Mouse (Mus musculus): ENCODE results near the gene Spred2. TPM values are rescaled to one million over a fixed set of nuclear protein-coding genes. Genes with fewer than 3 reads are reported as not detected.

Spred2 gene
- polyA plus RNA-seq, 1 experiment from 2014 or later = 9.3 TPM

- WGBS = 60% methylated on average over 15 of the region's 15 CpGs
- Histone ChIP-seq H3K4me1 (peaks cover 70% of the 10 kb centered on the region), H3K4me3 (no peak overlapping the region), H3K27ac (peak overlapping the region; percentile 42; the same call in 1 of the 2 replicates), H3K9me3 (replicated peaks) (no peaks in the 10 kb centered on the region), H3K36me3 (no peaks in the 10 kb centered on the region), H3K27me3 (ENCODE audit: low read depth, poor library complexity, severe bottlenecking) (no peaks in the 10 kb centered on the region)
- no peak for DNase-seq (ENCODE audit: low spot score)
Observed at GRCm38 (mm10) chr11:19992341-19993281, 68.4 kb downstream of the Spred2 start.

- 21% methylated on average over 1 of the region's 1 CpGs for WGBS
- DNase-seq (ENCODE audit: low spot score) = no peak
- peaks cover 64% of the 10 kb centered on the region for H3K4me1 ChIP-seq
- no peaks in the 10 kb centered on the region for H3K9me3 ChIP-seq (replicated peaks)
- H3K4me3 ChIP-seq = no peak overlapping the region
- no peaks in the 10 kb centered on the region for H3K27me3 ChIP-seq (ENCODE audit: low read depth, poor library complexity, severe bottlenecking)
- no peak overlapping the region for H3K27ac ChIP-seq
- H3K36me3 ChIP-seq = peaks cover 10% of the 10 kb centered on the region
Observed at GRCm38 (mm10) chr11:19993753-19994152, 69.6 kb downstream of the Spred2 start.

GRCm38 (mm10) chr11:19994262-19994790, 70.2 kb downstream of the Spred2 start:
- Histone ChIP-seq H3K27me3 (ENCODE audit: low read depth, poor library complexity, severe bottlenecking) (no peaks in the 10 kb centered on the region), H3K4me1 (peaks cover 59% of the 10 kb centered on the region), H3K27ac (no peak overlapping the region), H3K36me3 (peaks cover 15% of the 10 kb centered on the region), H3K9me3 (replicated peaks) (no peaks in the 10 kb centered on the region), H3K4me3 (no peak overlapping the region)
- WGBS = 96% methylated on average over 7 of the region's 7 CpGs
- DNase-seq (ENCODE audit: low spot score) = no peak

- Histone ChIP-seq H3K27me3 (ENCODE audit: low read depth, poor library complexity, severe bottlenecking) (no peaks in the 10 kb centered on the region), H3K9me3 (replicated peaks) (no peaks in the 10 kb centered on the region), H3K4me1 (peaks cover 29% of the 10 kb centered on the region), H3K4me3 (no peak overlapping the region), H3K27ac (no peak overlapping the region), H3K36me3 (peaks cover 45% of the 10 kb centered on the region)
- 67% methylated on average over 18 of the region's 18 CpGs for WGBS
- DNase-seq (ENCODE audit: low spot score) = no peak
Observed at GRCm38 (mm10) chr11:19997940-19998339, 73.8 kb downstream of the Spred2 start.

- WGBS = 94% methylated on average over 4 of the region's 4 CpGs
- H3K36me3 ChIP-seq = peaks cover 80% of the 10 kb centered on the region
- no peak overlapping the region for H3K27ac ChIP-seq
- DNase-seq (ENCODE audit: low spot score) = no peak
- H3K27me3 ChIP-seq (ENCODE audit: low read depth, poor library complexity, severe bottlenecking) = no peaks in the 10 kb centered on the region
- H3K4me1 ChIP-seq = peaks cover 7% of the 10 kb centered on the region; the same call in 1 of the 2 replicates
- H3K9me3 ChIP-seq (replicated peaks) = no peaks in the 10 kb centered on the region
- H3K4me3 ChIP-seq = no peak overlapping the region
Observed at GRCm38 (mm10) chr11:20002883-20003282, 78.7 kb downstream of the Spred2 start.

- Histone ChIP-seq H3K9me3 (replicated peaks) (no peaks in the 10 kb centered on the region), H3K27ac (0 out of 2 replicates have a peak overlapping the region, but pooled peaks have one; percentile 17), H3K27me3 (ENCODE audit: low read depth, poor library complexity, severe bottlenecking) (no peaks in the 10 kb centered on the region), H3K36me3 (peaks cover 77% of the 10 kb centered on the region), H3K4me3 (no peak overlapping the region), H3K4me1 (peaks cover 21% of the 10 kb centered on the region)
- DNase-seq (ENCODE audit: low spot score) = no peak
- WGBS = 86% methylated on average over 6 of the region's 6 CpGs
Observed at GRCm38 (mm10) chr11:20007701-20008100, 83.5 kb downstream of the Spred2 start.

- Histone ChIP-seq H3K9me3 (replicated peaks) (no peaks in the 10 kb centered on the region), H3K36me3 (peaks cover 88% of the 10 kb centered on the region), H3K27ac (peak overlapping the region; percentile 14; the same call in 1 of the 2 replicates), H3K27me3 (ENCODE audit: low read depth, poor library complexity, severe bottlenecking) (no peaks in the 10 kb centered on the region), H3K4me1 (peaks cover 21% of the 10 kb centered on the region), H3K4me3 (no peak overlapping the region)
- no peak for DNase-seq (ENCODE audit: low spot score)
- WGBS = 25% methylated on average over 16 of the region's 16 CpGs
Observed at GRCm38 (mm10) chr11:20011210-20011978, 87.2 kb downstream of the Spred2 start.

GRCm38 (mm10) chr11:20013366-20013765, 89.2 kb downstream of the Spred2 start:
- Histone ChIP-seq H3K27me3 (ENCODE audit: low read depth, poor library complexity, severe bottlenecking) (no peaks in the 10 kb centered on the region), H3K4me1 (peaks cover 18% of the 10 kb centered on the region), H3K27ac (no peak overlapping the region), H3K36me3 (peaks cover 88% of the 10 kb centered on the region), H3K9me3 (replicated peaks) (0 out of 2 replicates have a peak, but pooled peaks cover 4% of the 10 kb centered on the region), H3K4me3 (no peak overlapping the region)
- DNase-seq (ENCODE audit: low spot score) = no peak
- 93% methylated on average over 3 of the region's 3 CpGs for WGBS

- H3K9me3 ChIP-seq (replicated peaks) = peaks cover 25% of the 10 kb centered on the region
Observed at GRCm38 (mm10) chr11:20017937-20018336, 93.8 kb downstream of the Spred2 start.

GRCm38 (mm10) chr11:20018905-20019304, 94.7 kb downstream of the Spred2 start:
- peaks cover 25% of the 10 kb centered on the region for H3K9me3 ChIP-seq (replicated peaks)
- no peaks in the 10 kb centered on the region for H3K4me1 ChIP-seq
- no peak for DNase-seq (ENCODE audit: low spot score)
- H3K36me3 ChIP-seq = peaks cover 92% of the 10 kb centered on the region
- WGBS = 93% methylated on average over 2 of the region's 2 CpGs
- H3K4me3 ChIP-seq = no peak overlapping the region
- H3K27ac ChIP-seq = no peak overlapping the region
- no peaks in the 10 kb centered on the region for H3K27me3 ChIP-seq (ENCODE audit: low read depth, poor library complexity, severe bottlenecking)

More at GRCm38 (mm10) chr11:20017937-20018336, 93.8 kb downstream of the Spred2 start:
- peaks cover 97% of the 10 kb centered on the region for H3K36me3 ChIP-seq
- no peak overlapping the region for H3K27ac ChIP-seq
- H3K27me3 ChIP-seq (ENCODE audit: low read depth, poor library complexity, severe bottlenecking) = no peaks in the 10 kb centered on the region
- no peak for DNase-seq (ENCODE audit: low spot score)
- no peak overlapping the region for H3K4me3 ChIP-seq
- 93% methylated on average over 13 of the region's 13 CpGs for WGBS
- no peaks in the 10 kb centered on the region for H3K4me1 ChIP-seq

GRCm38 (mm10) chr11:20020720-20021119, 96.5 kb downstream of the Spred2 start:
- Histone ChIP-seq H3K4me1 (no peaks in the 10 kb centered on the region), H3K4me3 (no peak overlapping the region), H3K9me3 (replicated peaks) (peaks cover 25% of the 10 kb centered on the region), H3K27ac (no peak overlapping the region), H3K36me3 (peaks cover 94% of the 10 kb centered on the region), H3K27me3 (ENCODE audit: low read depth, poor library complexity, severe bottlenecking) (no peaks in the 10 kb centered on the region)
- DNase-seq (ENCODE audit: low spot score) = no peak
- WGBS = 99% methylated on average over 35 of the region's 35 CpGs

- Histone ChIP-seq H3K27me3 (ENCODE audit: low read depth, poor library complexity, severe bottlenecking) (no peaks in the 10 kb centered on the region), H3K27ac (no peak overlapping the region), H3K36me3 (peaks cover 87% of the 10 kb centered on the region), H3K4me1 (peaks cover 4% of the 10 kb centered on the region; the same call in 1 of the 2 replicates), H3K9me3 (replicated peaks) (peaks cover 25% of the 10 kb centered on the region), H3K4me3 (no peak overlapping the region)
- 85% methylated on average over 2 of the region's 2 CpGs for WGBS
- no peak for DNase-seq (ENCODE audit: low spot score)
Observed at GRCm38 (mm10) chr11:20022462-20022861, 98.3 kb downstream of the Spred2 start.
